Mouse (Mus musculus): ENCODE data around the gene Lilra5. TPM values are rescaled to one million over a fixed set of nuclear protein-coding genes. Genes with fewer than 3 reads are reported as not detected.

Gene Lilra5
- polyA plus RNA-seq, 1 experiment from 2014 or later, result 0.24 TPM

Other genes starting within 250 kb of the Lilra5 start
- 0.99 and 2.3 TPM in 2 replicates for gene Lair1, start 174.6 kb upstream of the Lilra5 start, polyA plus RNA-seq (2014; fragmentation: Nextera tagmentation; extraction: Ambion mirVana)
- gene Ttyh1, start 118.3 kb upstream of the Lilra5 start, polyA plus RNA-seq (2014; fragmentation: Nextera tagmentation; extraction: Ambion mirVana), result 0.70 and 0.72 TPM in 2 replicates
- gene Leng8, start 100.7 kb upstream of the Lilra5 start, polyA plus RNA-seq (2014; fragmentation: Nextera tagmentation; extraction: Ambion mirVana), result 27.0 and 43.6 TPM in 2 replicates
- 1.5 and 2.9 TPM in 2 replicates for gene Leng9, start 87.4 kb upstream of the Lilra5 start, polyA plus RNA-seq (2014; fragmentation: Nextera tagmentation; extraction: Ambion mirVana)
- 26.7 and 26.9 TPM in 2 replicates for gene Cdc42ep5, start 72.9 kb upstream of the Lilra5 start, polyA plus RNA-seq (2014; fragmentation: Nextera tagmentation; extraction: Ambion mirVana)
- not detected in 2 replicates for gene Ncr1, start 100.0 kb downstream of the Lilra5 start, polyA plus RNA-seq (2014; fragmentation: Nextera tagmentation; extraction: Ambion mirVana)
- gene Gp6, start 160.0 kb downstream of the Lilra5 start, polyA plus RNA-seq (2014; fragmentation: Nextera tagmentation; extraction: Ambion mirVana), result 0.22 and 0.34 TPM in 2 replicates
- gene Rdh13, start 207.9 kb downstream of the Lilra5 start, polyA plus RNA-seq (2014; fragmentation: Nextera tagmentation; extraction: Ambion mirVana), result 29.5 and 30.7 TPM in 2 replicates
- gene Eps8l1, start 222.9 kb downstream of the Lilra5 start, polyA plus RNA-seq (2014; fragmentation: Nextera tagmentation; extraction: Ambion mirVana), result 2.1 and 4.7 TPM in 2 replicates

Data from heart, embryonic 14.5 days (tissue).